Mouse (Mus musculus) lung, postnatal 25 days (tissue): ENCODE measurements around the gene Gja8.

ENCODE experiments used
- DNase-seq: peaks from one replicate; pipeline ENCODE4 v3.0.0; 2022; ENCODE audit warnings: low spot score

Gene Gja8

GRCm38 (mm10) chr3:96925920-96926319 is at the start of gene Gja8:
Gja8 (minus strand) TSS chr3:96926020.
- DNase-seq, result no peak

GRCm38 (mm10) chr3:96974467-96974866 is 48.6 kb upstream of the Gja8 start:
- DNase-seq, result no peak

- no peak for DNase-seq
These were observed 45.2 kb upstream of the Gja8 start for GRCm38 (mm10) chr3:96970986-96971385.

GRCm38 (mm10) chr3:96963088-96964034 is 37.5 kb upstream of the Gja8 start:
- no peak for DNase-seq

GRCm38 (mm10) chr3:96960597-96960996 is 34.8 kb upstream of the Gja8 start:
- DNase-seq, result no peak

GRCm38 (mm10) chr3:96953489-96954233 is 27.8 kb upstream of the Gja8 start:
- DNase-seq, result peak; percentile 74

GRCm38 (mm10) chr3:96942706-96943105 is 16.9 kb upstream of the Gja8 start:
- DNase-seq, result no peak

- DNase-seq, result peak; percentile 87
These were observed 12.9 kb upstream of the Gja8 start for GRCm38 (mm10) chr3:96938738-96939137.

- DNase-seq, result no peak
These were observed 11.8 kb upstream of the Gja8 start for GRCm38 (mm10) chr3:96937606-96938005.

GRCm38 (mm10) chr3:96936241-96936640 is 10.4 kb upstream of the Gja8 start:
- peak; percentile 33 for DNase-seq

- no peak for DNase-seq
These were observed 5.5 kb upstream of the Gja8 start for GRCm38 (mm10) chr3:96931261-96931681.

GRCm38 (mm10) chr3:96924631-96925030 is 1.2 kb downstream of the Gja8 start:
- no peak for DNase-seq

- no peak for DNase-seq
These were observed 4.8 kb downstream of the Gja8 start for GRCm38 (mm10) chr3:96920991-96921390.

- no peak for DNase-seq
These were observed 20.2 kb downstream of the Gja8 start for GRCm38 (mm10) chr3:96905592-96905991.

- peak; percentile 94 for DNase-seq
These were observed 20.8 kb downstream of the Gja8 start, which contains the start of gene Gpr89 for GRCm38 (mm10) chr3:96904851-96905541. Gpr89 (minus strand) TSS chr3:96905346.

- DNase-seq, result no peak
These were observed 21.4 kb downstream of the Gja8 start, which contains the start of gene Gja5 for GRCm38 (mm10) chr3:96904393-96904792. Gja5 (plus strand) TSS chr3:96904693.

GRCm38 (mm10) chr3:96902336-96902999 is 23.4 kb downstream of the Gja8 start:
- no peak for DNase-seq

GRCm38 (mm10) chr3:96883690-96884089 is 42.1 kb downstream of the Gja8 start:
- no peak for DNase-seq

GRCm38 (mm10) chr3:96882061-96882849 is 43.6 kb downstream of the Gja8 start:
- DNase-seq, result no peak

GRCm38 (mm10) chr3:96881557-96881956 is 44.3 kb downstream of the Gja8 start:
- DNase-seq, result no peak

- no peak for DNase-seq
These were observed 45.4 kb downstream of the Gja8 start for GRCm38 (mm10) chr3:96880385-96880784.
